Mouse (Mus musculus) right cerebral cortex, postnatal 10 days (tissue): ENCODE results near the gene Cblc.

Experiments used
- DNase-seq, 2 experiments: peaks; one replicate each; pipeline ENCODE4 v3.0.0; 2021; ENCODE audit warnings: low spot score in 2 of 2

The Cblc gene

GRCm38 (mm10) chr7:19782645-19783044, 14.0 kb downstream of the Cblc start:
- no peak for DNase-seq

GRCm38 (mm10) chr7:19781741-19782140, 14.9 kb downstream of the Cblc start:
- DNase-seq, result no peak

- DNase-seq, result no peak
Observed at GRCm38 (mm10) chr7:19779903-19780302, 16.7 kb downstream of the Cblc start.

- no peak for DNase-seq
Observed at GRCm38 (mm10) chr7:19778645-19779044, 18.0 kb downstream of the Cblc start.

- DNase-seq, result no peak
Observed at GRCm38 (mm10) chr7:19777049-19777723, 19.4 kb downstream of the Cblc start.

GRCm38 (mm10) chr7:19771682-19772081, 24.9 kb downstream of the Cblc start:
- DNase-seq, result no peak

- DNase-seq, result no peak
Observed at GRCm38 (mm10) chr7:19770984-19771391, 25.6 kb downstream of the Cblc start, which contains the start of gene Bcam. Gene Bcam (minus strand): TSS chr7:19771016.

GRCm38 (mm10) chr7:19770375-19770754, 26.2 kb downstream of the Cblc start:
- peak; percentile 58 to 76 for DNase-seq

GRCm38 (mm10) chr7:19769434-19770374, 26.9 kb downstream of the Cblc start:
- no peak for DNase-seq

- DNase-seq, result no peak
Observed at GRCm38 (mm10) chr7:19769001-19769400, 27.6 kb downstream of the Cblc start.

GRCm38 (mm10) chr7:19768251-19768650, 28.4 kb downstream of the Cblc start:
- DNase-seq, result no peak

GRCm38 (mm10) chr7:19764581-19764980, 32.0 kb downstream of the Cblc start:
- DNase-seq, result no peak

- no peak for DNase-seq
Observed at GRCm38 (mm10) chr7:19763829-19764477, 32.7 kb downstream of the Cblc start.

- no peak for DNase-seq
Observed at GRCm38 (mm10) chr7:19762283-19762682, 34.3 kb downstream of the Cblc start.

- no peak for DNase-seq
Observed at GRCm38 (mm10) chr7:19760021-19760420, 36.6 kb downstream of the Cblc start.

GRCm38 (mm10) chr7:19758623-19759022, 38.0 kb downstream of the Cblc start:
- no peak for DNase-seq

- no peak for DNase-seq
Observed at GRCm38 (mm10) chr7:19755851-19756786, 40.5 kb downstream of the Cblc start.

- no peak for DNase-seq
Observed at GRCm38 (mm10) chr7:19755008-19755407, 41.6 kb downstream of the Cblc start.

- DNase-seq, result no peak
Observed at GRCm38 (mm10) chr7:19754065-19754464, 42.5 kb downstream of the Cblc start.

GRCm38 (mm10) chr7:19753587-19753986, 43.0 kb downstream of the Cblc start:
- no peak for DNase-seq

- no peak for DNase-seq
Observed at GRCm38 (mm10) chr7:19752652-19753051, 44.0 kb downstream of the Cblc start.
